Mouse (Mus musculus) frontal cortex, postnatal 36 days (tissue): ENCODE measurements around the gene Vps8.

Experiments used
- DNase-seq, 2 experiments: peaks; one replicate each; pipeline ENCODE4 v3.0.0; 2022; ENCODE audit warnings: low spot score in 2 of 2

The Vps8 gene

GRCm38 (mm10) chr16:21404631-21405030 is 18.3 kb upstream of the Vps8 start:
- no peak for DNase-seq

GRCm38 (mm10) chr16:21405224-21405969 is 17.5 kb upstream of the Vps8 start:
- DNase-seq: no peak

- DNase-seq: no peak
Observed at GRCm38 (mm10) chr16:21406136-21406535, 16.8 kb upstream of the Vps8 start.

GRCm38 (mm10) chr16:21411779-21412178 is 11.1 kb upstream of the Vps8 start:
- DNase-seq: no peak

- peak; percentile 57 to 86 for DNase-seq
Observed at GRCm38 (mm10) chr16:21412593-21413047, 10.3 kb upstream of the Vps8 start.

- no peak for DNase-seq
Observed at GRCm38 (mm10) chr16:21413819-21414218, 9.1 kb upstream of the Vps8 start.

- no peak for DNase-seq
Observed at GRCm38 (mm10) chr16:21415128-21415527, 7.8 kb upstream of the Vps8 start.

- no peak for DNase-seq
Observed at GRCm38 (mm10) chr16:21418012-21418411, 4.9 kb upstream of the Vps8 start.

- DNase-seq: no peak
Observed at GRCm38 (mm10) chr16:21423546-21423910, 610 bp downstream of the Vps8 start.

- no peak for DNase-seq
Observed at GRCm38 (mm10) chr16:21428131-21428530, 5.2 kb downstream of the Vps8 start.

GRCm38 (mm10) chr16:21430377-21431060 is 7.6 kb downstream of the Vps8 start:
- peak; percentile 33 to 36 for DNase-seq

GRCm38 (mm10) chr16:21431614-21432013 is 8.7 kb downstream of the Vps8 start:
- DNase-seq: no peak

GRCm38 (mm10) chr16:21433543-21433942 is 10.6 kb downstream of the Vps8 start:
- DNase-seq: no peak

GRCm38 (mm10) chr16:21441012-21441411 is 18.1 kb downstream of the Vps8 start:
- DNase-seq: no peak

- DNase-seq: no peak
Observed at GRCm38 (mm10) chr16:21445026-21445625, 22.2 kb downstream of the Vps8 start.

GRCm38 (mm10) chr16:21447447-21447846 is 24.5 kb downstream of the Vps8 start:
- no peak for DNase-seq

- peak in 1 of 2 experiments; percentile 16 for DNase-seq
Observed at GRCm38 (mm10) chr16:21448464-21448863, 25.5 kb downstream of the Vps8 start.

- DNase-seq: no peak
Observed at GRCm38 (mm10) chr16:21449890-21450289, 27.0 kb downstream of the Vps8 start.

- DNase-seq: no peak
Observed at GRCm38 (mm10) chr16:21452569-21452968, 29.7 kb downstream of the Vps8 start.

- peak; percentile 39 to 74 for DNase-seq
Observed at GRCm38 (mm10) chr16:21457639-21458369, 34.9 kb downstream of the Vps8 start.

GRCm38 (mm10) chr16:21465868-21466267 is 43.0 kb downstream of the Vps8 start:
- DNase-seq: no peak

- no peak for DNase-seq
Observed at GRCm38 (mm10) chr16:21470416-21470815, 47.5 kb downstream of the Vps8 start.
